Mouse (Mus musculus) left cerebral cortex, postnatal 14 days (tissue): Measurements from ENCODE around the gene Cd320. TPM values are rescaled to one million over a fixed set of nuclear protein-coding genes. Genes with fewer than 3 reads are reported as not detected.
"Not testable (repeated sequence)": the region's sequence is repeated elsewhere in the genome, so short reads cannot be mapped to it uniquely, and the experiment has no call there.

Experiments used
- DNase-seq, 2 experiments: peaks; one replicate each; pipeline ENCODE4 v3.0.0; 2021 to 2022; ENCODE audit warnings: low spot score in 2 of 2, mixed read lengths in 1 of 2
- intact Hi-C: fragments of 180-260 bp; cut with DNase I; formaldehyde crosslinking; loops from one replicate; pipeline ENCODE4 v1.15.1; 2025
- microRNA-seq, 2 experiments: library from miRNA; unstranded; fragments of <30 nt; microRNA quantifications; one replicate each; pipeline ENCODE4 v1.2.0; 2022
- total RNA-seq, 2 experiments: library from RNA; stranded (reverse); gene quantifications; 2 replicates each; pipeline ENCODE4 v1.2.3; 2021

The Cd320 gene
- total RNA-seq, 2 experiments from 2014 or later: 29.3 to 31.9 TPM

DNA sequence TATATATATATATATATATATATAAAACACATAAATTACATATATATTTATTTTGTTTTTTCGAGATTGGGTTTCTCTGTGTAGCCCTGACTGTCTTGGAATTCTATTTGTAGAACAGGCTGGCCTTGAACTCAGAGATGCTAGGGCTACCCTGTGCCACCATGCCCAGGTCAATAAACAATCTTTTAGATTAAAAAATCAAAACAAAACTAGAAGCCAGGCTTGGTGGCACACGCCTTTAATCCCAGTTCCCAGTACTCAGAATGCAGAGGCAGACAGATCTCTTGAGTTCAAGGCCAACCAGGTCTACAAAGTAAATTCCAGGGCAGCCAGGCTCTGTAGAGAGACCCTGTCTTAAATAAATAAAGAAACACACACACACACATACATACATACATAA, 48.5 kb downstream of the Cd320 start:
- intact Hi-C loops: no loop called here
- no peak for DNase-seq

DNA sequence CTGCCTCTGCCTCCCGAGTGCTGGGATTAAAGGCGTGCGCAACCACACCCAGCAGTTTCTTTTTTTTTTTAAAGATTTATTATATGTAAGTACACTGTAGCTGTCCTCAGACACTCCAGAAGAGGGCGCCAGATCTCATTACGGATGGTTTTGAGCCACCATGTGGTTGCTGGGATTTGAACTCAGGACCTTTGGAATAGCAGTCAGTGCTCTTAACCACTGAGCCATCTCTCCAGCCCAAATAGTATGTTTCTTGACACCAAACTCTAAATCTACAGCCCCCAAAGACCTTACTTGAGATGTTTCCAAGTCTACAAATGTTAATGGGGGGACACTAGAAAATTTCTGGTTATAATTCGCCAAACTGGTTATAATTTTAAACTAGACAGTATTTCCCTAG, 49.0 kb downstream of the Cd320 start:
- DNase-seq, intact Hi-C loops: not testable (repeated sequence)

DNA sequence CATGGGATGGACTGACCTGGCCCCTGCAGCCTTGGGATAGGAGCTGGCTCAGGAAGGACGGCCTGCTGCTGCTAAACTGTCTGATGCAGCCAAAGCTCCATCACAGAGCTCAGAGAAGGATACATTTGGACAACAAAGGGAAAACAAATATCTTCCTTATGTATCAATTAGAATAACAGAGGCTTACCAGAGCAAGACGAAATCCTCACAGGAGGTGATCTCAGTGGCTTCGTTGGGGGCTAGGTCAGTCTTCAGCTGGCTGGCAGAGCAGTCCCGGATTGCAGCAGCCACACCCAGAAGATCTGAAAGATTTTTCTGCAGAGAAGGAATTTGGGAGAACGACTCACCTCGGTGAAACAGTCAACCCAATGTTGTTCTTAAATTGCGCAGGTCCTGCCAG, 49.5 kb downstream of the Cd320 start:
- DNase-seq: no peak
- intact Hi-C loops: no loop called here

DNA sequence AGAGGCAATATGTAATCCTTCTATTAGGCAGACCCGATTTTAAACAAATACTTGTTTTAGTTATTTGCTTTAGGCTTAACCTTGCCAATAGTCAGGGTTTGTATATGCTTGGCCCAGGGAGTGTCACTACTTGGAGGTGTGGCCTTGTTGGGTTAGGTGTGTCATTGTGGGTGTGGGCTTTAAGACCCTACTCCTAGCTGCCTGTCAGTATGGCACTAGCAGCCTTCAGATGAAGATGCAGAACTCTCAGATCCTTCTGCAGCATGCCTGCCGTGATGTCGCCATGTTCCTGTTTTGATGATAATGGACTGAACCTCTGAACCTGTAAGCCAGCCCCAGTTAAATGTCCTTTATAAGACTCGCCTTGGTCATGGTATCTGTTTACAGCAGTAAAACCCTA, 50.1 kb downstream of the Cd320 start:
- intact Hi-C loops, DNase-seq: not testable (repeated sequence)

DNA sequence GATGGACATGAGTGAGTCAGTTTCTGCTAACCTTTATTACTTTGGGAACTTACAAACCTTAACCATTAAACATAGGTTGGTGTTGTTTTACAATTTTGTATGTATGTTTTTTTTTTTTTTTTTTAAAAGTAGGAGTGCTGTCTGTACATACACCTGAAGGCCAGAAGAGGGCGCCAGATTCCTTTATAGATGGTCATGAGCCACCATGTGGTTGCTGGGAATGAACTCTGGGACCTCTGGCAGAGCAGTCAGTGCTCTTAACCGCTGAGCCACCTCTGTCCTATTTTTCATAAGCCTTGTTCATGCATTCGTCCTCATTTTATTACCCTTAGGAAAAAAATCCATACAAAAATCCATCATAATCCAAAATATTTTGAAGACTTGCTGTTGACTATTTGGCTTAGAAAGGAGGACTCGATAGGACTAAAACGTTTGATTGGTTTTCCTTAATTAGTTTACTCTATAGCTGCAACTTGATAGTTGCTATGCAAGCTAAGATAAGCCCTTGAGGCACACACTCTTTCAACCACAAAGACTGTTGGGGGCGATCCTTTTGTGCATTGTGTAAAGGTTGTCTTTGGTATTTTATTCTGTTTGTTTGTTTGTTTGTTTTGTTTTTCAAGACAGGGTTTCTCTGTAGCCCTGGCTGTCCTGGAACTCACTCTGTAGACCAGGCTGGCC, 54.4 kb downstream of the Cd320 start:
- intact Hi-C loops: no loop called here

DNA sequence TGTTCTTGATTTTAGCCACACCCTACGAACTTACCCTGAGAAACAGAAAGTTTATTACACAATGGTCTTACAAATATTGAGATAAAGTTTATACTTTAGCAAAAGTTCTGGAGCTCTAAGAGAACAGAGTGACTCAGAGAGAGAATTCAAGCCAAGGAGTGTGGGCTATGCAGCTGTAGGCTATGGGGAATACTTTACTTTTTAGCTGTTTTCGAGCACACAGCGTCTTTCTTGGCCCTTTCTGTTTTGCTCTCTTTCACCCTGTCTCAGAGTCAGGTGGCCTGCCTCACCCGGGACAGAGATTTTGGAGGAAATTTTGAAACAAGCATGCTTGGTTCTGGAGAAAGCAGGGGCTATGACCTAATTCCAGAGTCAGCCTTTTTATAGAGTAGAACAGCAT, 55.3 kb downstream of the Cd320 start:
- intact Hi-C loops, DNase-seq: not testable (repeated sequence)

More for the DNA sequence above, 54.4 kb downstream of the Cd320 start:
- no peak for DNase-seq

Small RNA genes lying within 50 kb of the gene (microRNA-seq; reads per million reads assigned to microRNA genes)
- gene Gm27740: 0 reads per million in 2 experiments

Other genes starting within 250 kb of the Cd320 start
- gene Zfp414, start 214.0 kb upstream of the Cd320 start, total RNA-seq: 10 to 100 TPM; 44.4 to 45.7 TPM
- under 1 TPM in 1 of 2 experiments, not detected in 1; 0.55 TPM for gene Pram1, start 205.0 kb upstream of the Cd320 start, total RNA-seq
- 100 to 1,000 TPM; 109 to 116 TPM for gene Hnrnpm, start 156.2 kb upstream of the Cd320 start, total RNA-seq
- gene March2, start 124.4 kb upstream of the Cd320 start, total RNA-seq: 10 to 100 TPM; 83.5 to 84.8 TPM
- gene Rab11b, start 82.6 kb upstream of the Cd320 start, total RNA-seq: 100 to 1,000 TPM; 302 to 341 TPM
- gene Angptl4, start 61.3 kb upstream of the Cd320 start, total RNA-seq: 1 to 10 TPM; 5.5 to 6.6 TPM
- gene Kank3, start 32.6 kb upstream of the Cd320 start, total RNA-seq: 10 to 100 TPM; 36.2 to 41.2 TPM
- gene Rps28, start 18.5 kb upstream of the Cd320 start, total RNA-seq: 100 to 1,000 TPM; 681 to 713 TPM
- 100 to 1,000 TPM; 229 to 243 TPM for gene Ndufa7, start 18.5 kb upstream of the Cd320 start, total RNA-seq
- not detected for gene Gm7029, start 30.7 kb downstream of the Cd320 start, total RNA-seq
- gene Kifc1, start 47.6 kb downstream of the Cd320 start, total RNA-seq: 1 to 10 TPM; 3.1 to 3.7 TPM
- not detected for gene Platr17, start 62.0 kb downstream of the Cd320 start, total RNA-seq
- gene Daxx, start 66.3 kb downstream of the Cd320 start, total RNA-seq: 10 to 100 TPM; 25.4 to 29.3 TPM
- 10 to 100 TPM; 23.3 to 35.7 TPM for gene Tapbp, start 72.8 kb downstream of the Cd320 start, total RNA-seq
- gene Zbtb22, start 72.8 kb downstream of the Cd320 start, total RNA-seq: 10 to 100 TPM; 29.7 to 35.2 TPM
- gene Rgl2, start 86.5 kb downstream of the Cd320 start, total RNA-seq: 10 to 100 TPM; 65.1 to 68.3 TPM
- gene Pfdn6, start 97.3 kb downstream of the Cd320 start, total RNA-seq: 10 to 100 TPM; 88.3 to 99.4 TPM
- gene Wdr46, start 97.6 kb downstream of the Cd320 start, total RNA-seq: 10 to 100 TPM; 14.1 to 17.2 TPM
- 1 to 10 TPM; 5.6 to 8.1 TPM for gene B3galt4, start 108.4 kb downstream of the Cd320 start, total RNA-seq
- 10 to 100 TPM; 80.3 to 83.6 TPM for gene Vps52, start 112.7 kb downstream of the Cd320 start, total RNA-seq
- gene Rps18, start 112.9 kb downstream of the Cd320 start, total RNA-seq: 100 to 1,000 TPM; 325 to 332 TPM
- 10 to 100 TPM; 10.3 to 13.6 TPM for gene H2-K1, start 157.3 kb downstream of the Cd320 start, total RNA-seq
- 10 to 100 TPM; 25.3 to 30.8 TPM for gene Ring1, start 181.6 kb downstream of the Cd320 start, total RNA-seq
- gene H2-Ke6, start 185.0 kb downstream of the Cd320 start, total RNA-seq: 10 to 100 TPM; 27.7 to 30.1 TPM
- 10 to 100 TPM; 95.3 to 99.9 TPM for gene Slc39a7, start 188.6 kb downstream of the Cd320 start, total RNA-seq
- 10 to 100 TPM; 81.7 to 86.7 TPM for gene Rxrb, start 188.7 kb downstream of the Cd320 start, total RNA-seq
- gene Col11a2, start 196.3 kb downstream of the Cd320 start, total RNA-seq: 10 to 100 TPM; 16.6 to 22.6 TPM
- under 1 TPM in 1 of 2 experiments, not detected in 1; 0.32 TPM for gene H2-Oa, start 249.2 kb downstream of the Cd320 start, total RNA-seq